Mouse (Mus musculus): ENCODE results near the gene Fam189a1. TPM values are rescaled to one million over a fixed set of nuclear protein-coding genes. Genes with fewer than 3 reads are reported as not detected.

The Fam189a1 gene
- polyA plus RNA-seq, 1 experiment from 2014 or later, result 13.1 TPM

GRCm38 (mm10) chr7:64791145-64791544 lies 365.2 kb downstream of the Fam189a1 start:
- ATAC-seq (ENCODE audit: low read depth), result no peak
- 70% methylated on average over 9 of the region's 9 CpGs for WGBS
- H3K4me1 ChIP-seq (ENCODE audit: control insufficient read depth, insufficient read depth, low read length), result no peaks in the 10 kb centered on the region
- no peaks in the 10 kb centered on the region for H3K27me3 ChIP-seq (ENCODE audit: control insufficient read depth, insufficient read depth, low read length)
- no peak overlapping the region for H3K27ac ChIP-seq (ENCODE audit: low read depth, low read length)
- no peaks in the 10 kb centered on the region for H3K9me3 ChIP-seq (ENCODE audit: control insufficient read depth, low read length)
- H3K4me3 ChIP-seq (ENCODE audit: low read depth, low read length), result no peak overlapping the region
- no peak overlapping the region for H3K9ac ChIP-seq (replicated peaks; ENCODE audit: low read depth, low read length)
- no peak overlapping the region for H3K4me2 ChIP-seq (ENCODE audit: low read depth, low read length)
- H3K36me3 ChIP-seq (ENCODE audit: control insufficient read depth, insufficient read depth, low read length), result no peaks in the 10 kb centered on the region

- Histone ChIP-seq H3K4me2 (ENCODE audit: low read depth, low read length) (no peak overlapping the region), H3K27me3 (ENCODE audit: control insufficient read depth, insufficient read depth, low read length) (no peaks in the 10 kb centered on the region), H3K36me3 (ENCODE audit: control insufficient read depth, insufficient read depth, low read length) (no peaks in the 10 kb centered on the region), H3K4me3 (ENCODE audit: low read depth, low read length) (no peak overlapping the region), H3K27ac (ENCODE audit: low read depth, low read length) (no peak overlapping the region), H3K4me1 (ENCODE audit: control insufficient read depth, insufficient read depth, low read length) (no peaks in the 10 kb centered on the region), H3K9ac (replicated peaks; ENCODE audit: low read depth, low read length) (no peak overlapping the region), H3K9me3 (ENCODE audit: control insufficient read depth, low read length) (no peaks in the 10 kb centered on the region)
- no peak for ATAC-seq (ENCODE audit: low read depth)
- 30% methylated on average over 3 of the region's 3 CpGs for WGBS
Measured at GRCm38 (mm10) chr7:64785040-64785439, 371.3 kb downstream of the Fam189a1 start.

GRCm38 (mm10) chr7:64779501-64779900 lies 376.9 kb downstream of the Fam189a1 start:
- Histone ChIP-seq H3K9me3 (ENCODE audit: control insufficient read depth, low read length) (no peaks in the 10 kb centered on the region), H3K4me2 (ENCODE audit: low read depth, low read length) (no peak overlapping the region)
- ATAC-seq (ENCODE audit: low read depth), result no peak

GRCm38 (mm10) chr7:64776708-64777489 lies 379.5 kb downstream of the Fam189a1 start:
- 86% methylated on average over 13 of the region's 13 CpGs for WGBS
- no peak overlapping the region for H3K4me3 ChIP-seq (ENCODE audit: low read depth, low read length)
- no peak overlapping the region for H3K9ac ChIP-seq (replicated peaks; ENCODE audit: low read depth, low read length)
- no peak for ATAC-seq (ENCODE audit: low read depth)
- H3K27ac ChIP-seq (ENCODE audit: low read depth, low read length), result no peak overlapping the region
- H3K4me1 ChIP-seq (ENCODE audit: control insufficient read depth, insufficient read depth, low read length), result no peaks in the 10 kb centered on the region
- H3K9me3 ChIP-seq (ENCODE audit: control insufficient read depth, low read length), result no peaks in the 10 kb centered on the region
- no peaks in the 10 kb centered on the region for H3K27me3 ChIP-seq (ENCODE audit: control insufficient read depth, insufficient read depth, low read length)
- no peaks in the 10 kb centered on the region for H3K36me3 ChIP-seq (ENCODE audit: control insufficient read depth, insufficient read depth, low read length)
- H3K4me2 ChIP-seq (ENCODE audit: low read depth, low read length), result no peak overlapping the region

More at GRCm38 (mm10) chr7:64779501-64779900, 376.9 kb downstream of the Fam189a1 start:
- H3K36me3 ChIP-seq (ENCODE audit: control insufficient read depth, insufficient read depth, low read length), result no peaks in the 10 kb centered on the region
- H3K9ac ChIP-seq (replicated peaks; ENCODE audit: low read depth, low read length), result no peak overlapping the region
- H3K4me3 ChIP-seq (ENCODE audit: low read depth, low read length), result no peak overlapping the region
- no peak overlapping the region for H3K27ac ChIP-seq (ENCODE audit: low read depth, low read length)
- WGBS, result 76% methylated on average over 4 of the region's 4 CpGs
- H3K4me1 ChIP-seq (ENCODE audit: control insufficient read depth, insufficient read depth, low read length), result no peaks in the 10 kb centered on the region
- no peaks in the 10 kb centered on the region for H3K27me3 ChIP-seq (ENCODE audit: control insufficient read depth, insufficient read depth, low read length)

GRCm38 (mm10) chr7:64773465-64773864 lies 382.9 kb downstream of the Fam189a1 start:
- no peak overlapping the region for H3K9ac ChIP-seq (replicated peaks; ENCODE audit: low read depth, low read length)
- H3K36me3 ChIP-seq (ENCODE audit: control insufficient read depth, insufficient read depth, low read length), result no peaks in the 10 kb centered on the region
- H3K4me3 ChIP-seq (ENCODE audit: low read depth, low read length), result no peak overlapping the region
- 49% methylated on average over 10 of the region's 10 CpGs for WGBS
- no peaks in the 10 kb centered on the region for H3K9me3 ChIP-seq (ENCODE audit: control insufficient read depth, low read length)
- no peaks in the 10 kb centered on the region for H3K27me3 ChIP-seq (ENCODE audit: control insufficient read depth, insufficient read depth, low read length)
- no peak for ATAC-seq (ENCODE audit: low read depth)
- no peaks in the 10 kb centered on the region for H3K4me1 ChIP-seq (ENCODE audit: control insufficient read depth, insufficient read depth, low read length)
- no peak overlapping the region for H3K4me2 ChIP-seq (ENCODE audit: low read depth, low read length)
- no peak overlapping the region for H3K27ac ChIP-seq (ENCODE audit: low read depth, low read length)

GRCm38 (mm10) chr7:64770779-64771390 lies 385.5 kb downstream of the Fam189a1 start:
- no peaks in the 10 kb centered on the region for H3K36me3 ChIP-seq (ENCODE audit: control insufficient read depth, insufficient read depth, low read length)
- WGBS, result 57% methylated on average over 8 of the region's 8 CpGs
- H3K4me1 ChIP-seq (ENCODE audit: control insufficient read depth, insufficient read depth, low read length), result no peaks in the 10 kb centered on the region
- peak; percentile 39 for ATAC-seq (ENCODE audit: low read depth)
- H3K9me3 ChIP-seq (ENCODE audit: control insufficient read depth, low read length), result no peaks in the 10 kb centered on the region
- no peak overlapping the region for H3K9ac ChIP-seq (replicated peaks; ENCODE audit: low read depth, low read length)
- no peak overlapping the region for H3K27ac ChIP-seq (ENCODE audit: low read depth, low read length)
- H3K4me3 ChIP-seq (ENCODE audit: low read depth, low read length), result peak overlapping the region; percentile 12; the same call in 1 of the 2 replicates
- peak overlapping the region; percentile 31 for H3K4me2 ChIP-seq (ENCODE audit: low read depth, low read length)
- no peaks in the 10 kb centered on the region for H3K27me3 ChIP-seq (ENCODE audit: control insufficient read depth, insufficient read depth, low read length)

- Histone ChIP-seq H3K36me3 (ENCODE audit: control insufficient read depth, insufficient read depth, low read length) (no peaks in the 10 kb centered on the region), H3K4me2 (ENCODE audit: low read depth, low read length) (no peak overlapping the region), H3K27me3 (ENCODE audit: control insufficient read depth, insufficient read depth, low read length) (no peaks in the 10 kb centered on the region), H3K4me1 (ENCODE audit: control insufficient read depth, insufficient read depth, low read length) (no peaks in the 10 kb centered on the region), H3K9me3 (ENCODE audit: control insufficient read depth, low read length) (no peaks in the 10 kb centered on the region), H3K4me3 (ENCODE audit: low read depth, low read length) (no peak overlapping the region), H3K9ac (replicated peaks; ENCODE audit: low read depth, low read length) (no peak overlapping the region), H3K27ac (ENCODE audit: low read depth, low read length) (no peak overlapping the region)
- WGBS, result 50% methylated on average over 7 of the region's 7 CpGs
- no peak for ATAC-seq (ENCODE audit: low read depth)
Measured at GRCm38 (mm10) chr7:64769768-64770167, 386.6 kb downstream of the Fam189a1 start.

- H3K4me1 ChIP-seq (ENCODE audit: control insufficient read depth, insufficient read depth, low read length), result no peaks in the 10 kb centered on the region
- WGBS, result 88% methylated on average over 3 of the region's 3 CpGs
- ATAC-seq (ENCODE audit: low read depth), result no peak
Measured at GRCm38 (mm10) chr7:64765595-64765994, 390.8 kb downstream of the Fam189a1 start.

GRCm38 (mm10) chr7:64755141-64755540 lies 401.2 kb downstream of the Fam189a1 start:
- Histone ChIP-seq H3K27me3 (ENCODE audit: control insufficient read depth, insufficient read depth, low read length) (no peaks in the 10 kb centered on the region), H3K36me3 (ENCODE audit: control insufficient read depth, insufficient read depth, low read length) (peaks cover 4% of the 10 kb centered on the region), H3K4me3 (ENCODE audit: low read depth, low read length) (no peak overlapping the region), H3K4me1 (ENCODE audit: control insufficient read depth, insufficient read depth, low read length) (no peaks in the 10 kb centered on the region), H3K27ac (ENCODE audit: low read depth, low read length) (no peak overlapping the region), H3K9me3 (ENCODE audit: control insufficient read depth, low read length) (no peaks in the 10 kb centered on the region), H3K4me2 (ENCODE audit: low read depth, low read length) (no peak overlapping the region), H3K9ac (replicated peaks; ENCODE audit: low read depth, low read length) (no peak overlapping the region)
- 91% methylated on average over 7 of the region's 7 CpGs for WGBS
- no peak for ATAC-seq (ENCODE audit: low read depth)

More at GRCm38 (mm10) chr7:64765595-64765994, 390.8 kb downstream of the Fam189a1 start:
- H3K9ac ChIP-seq (replicated peaks; ENCODE audit: low read depth, low read length), result no peak overlapping the region
- H3K4me2 ChIP-seq (ENCODE audit: low read depth, low read length), result no peak overlapping the region
- no peak overlapping the region for H3K4me3 ChIP-seq (ENCODE audit: low read depth, low read length)
- no peaks in the 10 kb centered on the region for H3K36me3 ChIP-seq (ENCODE audit: control insufficient read depth, insufficient read depth, low read length)
- H3K27ac ChIP-seq (ENCODE audit: low read depth, low read length), result no peak overlapping the region
- no peaks in the 10 kb centered on the region for H3K9me3 ChIP-seq (ENCODE audit: control insufficient read depth, low read length)
- H3K27me3 ChIP-seq (ENCODE audit: control insufficient read depth, insufficient read depth, low read length), result no peaks in the 10 kb centered on the region
